Mouse (Mus musculus) cerebellum, adult 2 months (tissue): ENCODE measurements at regions not wholly inside any gene's neighbourhood (a gene's known extent, or its start where the extent isn't known, plus 50 kb on each side); places are given as distances from the start of the nearest gene placed in this dataset.

Source experiments
- CTCF ChIP-seq: fragments of 200-500 bp; IDR thresholded peaks from 2 replicates; pipeline ENCODE4 v1.5.1; 2011; ENCODE audit warnings: low read depth, mild to moderate bottlenecking, control low read depth, low read length, moderate library complexity, borderline replicate concordance; ENCODE audit not compliant: insufficient read depth
- POLR2A ChIP-seq: fragments of 200-500 bp; IDR thresholded peaks from 2 replicates; pipeline ENCODE4 v1.6.1; 2011; ENCODE audit warnings: low read length, control low read depth, borderline replicate concordance; ENCODE audit not compliant: insufficient read depth

DNA sequence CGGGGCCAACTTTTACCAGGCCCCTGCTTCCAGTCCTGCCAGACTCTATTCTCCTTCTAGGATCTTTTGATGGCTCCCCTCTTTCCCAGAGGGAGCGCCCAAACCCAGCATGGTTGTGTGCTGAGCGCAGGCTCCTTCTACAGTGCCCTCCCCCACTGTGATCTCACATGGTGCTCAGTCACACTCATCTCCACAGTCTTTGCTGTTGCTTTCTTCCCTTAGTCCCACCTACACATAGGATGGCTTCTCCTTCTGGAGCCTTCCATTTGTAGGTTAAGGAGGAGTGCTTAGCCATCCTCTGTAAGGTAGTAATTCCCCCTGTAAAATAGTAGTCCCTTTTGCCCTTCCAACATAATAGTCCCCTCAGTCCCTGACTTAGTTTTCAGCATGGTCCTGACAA is 222.2 kb upstream of the Zfp64 start:
- TF ChIP-seq CTCF (no peak), POLR2A (no peak)
